Mouse (Mus musculus) limb, embryonic 14.5 days (tissue): Measurements from ENCODE around the gene Hikeshi. TPM values are rescaled to one million over a fixed set of nuclear protein-coding genes. Genes with fewer than 3 reads are reported as not detected.

Source experiments
- ATAC-seq: fragments of 200-750 bp; cut with Nextera tagmentation; 2 replicates; pipeline ENCODE4 v1.8.0; 2017; ENCODE audit warnings: low read depth, moderate number of reproducible peaks, moderate TSS enrichment; ENCODE audit not compliant: low FRiP score
- DNase-seq: peaks from one replicate; pipeline ENCODE4 v3.0.0-alpha.2; 2015; ENCODE audit warnings: low spot score
- H3K27ac ChIP-seq: fragments of 300-500 bp; sonication (generic); replicated peaks from 2 replicates; pipeline ENCODE4 v1.5.1; 2014; ENCODE audit warnings: low read depth, mild to moderate bottlenecking, low read length, moderate library complexity, mixed read lengths
- H3K27me3 ChIP-seq: fragments of 300-500 bp; sonication (generic); 2 replicates; pipeline ENCODE4 v1.6.1; 2014; ENCODE audit warnings: low read length, mixed read lengths; ENCODE audit not compliant: control insufficient read depth, insufficient read depth
- H3K36me3 ChIP-seq: fragments of 300-500 bp; sonication (generic); 2 replicates; pipeline ENCODE4 v1.6.1; 2014; ENCODE audit warnings: mild to moderate bottlenecking, low read length, moderate library complexity, mixed read lengths; ENCODE audit not compliant: control insufficient read depth, insufficient read depth
- H3K4me1 ChIP-seq: fragments of 300-500 bp; sonication (generic); 2 replicates; pipeline ENCODE4 v1.6.1; 2014; ENCODE audit warnings: antibody characterized with exemption, low read length, mixed read lengths; ENCODE audit not compliant: control insufficient read depth, insufficient read depth
- H3K4me2 ChIP-seq: fragments of 300-500 bp; sonication (generic); replicated peaks from 2 replicates; pipeline ENCODE4 v1.6.1; 2014; ENCODE audit warnings: low read depth, mild to moderate bottlenecking, low read length, moderate library complexity; ENCODE audit not compliant: severe bottlenecking
- H3K4me3 ChIP-seq: fragments of 300-500 bp; sonication (generic); replicated peaks from 2 replicates; pipeline ENCODE4 v1.5.1; 2014; ENCODE audit warnings: low read length
- H3K9ac ChIP-seq: fragments of 300-500 bp; sonication (generic); 2 replicates; pipeline ENCODE4 v1.6.1; 2014; ENCODE audit warnings: mild to moderate bottlenecking, low read depth, low read length, moderate library complexity; ENCODE audit not compliant: severe bottlenecking
- H3K9me3 ChIP-seq: fragments of 300-500 bp; sonication (generic); 2 replicates; pipeline ENCODE4 v1.6.1; 2016; ENCODE audit warnings: low read length; ENCODE audit not compliant: control insufficient read depth
- POLR2A ChIP-seq: fragments of 200-500 bp; IDR thresholded peaks from 2 replicates; pipeline ENCODE4 v1.8.0; 2012; ENCODE audit warnings: inconsistent platforms, mild to moderate bottlenecking, moderate library complexity, borderline replicate concordance; ENCODE audit not compliant: insufficient read depth, insufficient read length; ENCODE audit errors: extremely low read depth
- WGBS: fragments of 180-500 bp; shearing (Covaris S2); extraction: QIAGEN DNeasy Blood & Tissue Kit; methylation state at CpG from one replicate; pipeline ENCODE4 v1.1.7; 2014; 5-methylcytosine and 5-hydroxymethylcytosine counted together
- polyA plus RNA-seq, 2 experiments: library from polyadenylated mRNA; depleted of rRNA in 1 of 2; stranded (reverse) in 1 of 2; unstranded in 1 of 2; fragments of >200 nt; fragmentation: Nextera tagmentation in 1 of 2; extraction: Ambion mirVana in 1 of 2; gene quantifications; 2 replicates each; pipeline versions ENCODE4 v1.2.1 to v1.2.3; 2012 to 2014

Hikeshi gene
- polyA plus RNA-seq, 2 experiments = 69.6 to 124 TPM

DNA sequence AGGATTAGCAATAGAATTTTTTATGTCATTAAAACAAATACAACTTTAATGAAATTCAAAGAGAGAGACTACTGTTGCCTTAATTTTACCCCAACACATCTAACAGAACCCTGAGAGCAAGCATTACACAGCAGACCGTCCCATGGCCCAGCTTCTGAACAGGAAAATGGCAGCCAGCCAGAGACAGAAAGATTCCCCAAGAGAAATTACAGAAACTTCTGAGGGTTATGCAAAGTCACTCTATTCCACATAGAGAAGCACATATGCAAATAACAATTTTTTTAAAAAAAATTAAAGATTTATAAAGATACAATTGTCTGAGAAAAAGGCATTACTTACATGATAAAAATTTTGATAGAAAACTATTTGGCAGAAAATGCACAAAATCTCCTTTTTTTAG is 61.3 kb downstream of the Hikeshi start:
- ATAC-seq (no peak), DNase-seq (no peak)
- Histone ChIP-seq H3K4me1 (0 out of 2 replicates have a peak, but pooled peaks cover 5% of the 10 kb centered on the region), H3K36me3 (no peaks in the 10 kb centered on the region), H3K4me3 (no peak overlapping the region), H3K27ac (no peak overlapping the region), H3K9me3 (no peaks in the 10 kb centered on the region), H3K27me3 (no peaks in the 10 kb centered on the region), H3K4me2 (no peak overlapping the region), H3K9ac (no peak overlapping the region)
- no peak for TF ChIP-seq POLR2A
- 44% methylated on average over 1 of the region's 1 CpGs for WGBS

Other genes with a start within 250 kb of the Hikeshi start
- 0.16 and 0.19 TPM in 2 replicates for gene Ccdc81, start 37.6 kb downstream of the Hikeshi start, polyA plus RNA-seq (2012; rRNA removed)
- not detected in 2 replicates for gene Ccdc81, start 37.6 kb downstream of the Hikeshi start, polyA plus RNA-seq (2014; fragmentation: Nextera tagmentation; extraction: Ambion mirVana)
- 58.8 and 99.5 TPM in 2 replicates for gene Eed, start 39.8 kb upstream of the Hikeshi start, polyA plus RNA-seq (2012; rRNA removed)
- gene Eed, start 39.8 kb upstream of the Hikeshi start, polyA plus RNA-seq (2014; fragmentation: Nextera tagmentation; extraction: Ambion mirVana) = 62.8 and 73.0 TPM in 2 replicates
- gene Picalm, start 189.0 kb upstream of the Hikeshi start, polyA plus RNA-seq (2012; rRNA removed) = 153 and 155 TPM in 2 replicates
- gene Picalm, start 189.0 kb upstream of the Hikeshi start, polyA plus RNA-seq (2014; fragmentation: Nextera tagmentation; extraction: Ambion mirVana) = 53.6 and 59.6 TPM in 2 replicates